Mouse (Mus musculus): ENCODE results near the gene Cbln1. TPM values are rescaled to one million over a fixed set of nuclear protein-coding genes. Genes with fewer than 3 reads are reported as not detected.

The Cbln1 gene
- under 1 TPM in 1 of 2 experiments, not detected in 1; 0.70 TPM for total RNA-seq (2021)
- long read RNA-seq, experiment 1 = 0 reads
- long read RNA-seq, experiment 2, partial matches to known transcripts = 0 of 1 reads
- long read RNA-seq, experiment 2, other reads (novel, unspliced or antisense) = 0 of 1 reads

GRCm38 (mm10) chr8:87472271-87473236, at the start of gene Cbln1:
Gene Cbln1 (minus strand): TSS chr8:87472609.
- peak; percentile 76 to 81 for DNase-seq (ENCODE audit: low spot score in 2 of 2)

GRCm38 (mm10) chr8:87517132-87517531, 44.7 kb upstream of the Cbln1 start:
- no peak for DNase-seq (ENCODE audit: low spot score in 2 of 2)

GRCm38 (mm10) chr8:87513796-87514195, 41.4 kb upstream of the Cbln1 start:
- no peak for DNase-seq (ENCODE audit: low spot score in 2 of 2)

- no peak for DNase-seq (ENCODE audit: low spot score in 2 of 2)
Measured at GRCm38 (mm10) chr8:87513350-87513749, 40.9 kb upstream of the Cbln1 start.

GRCm38 (mm10) chr8:87512636-87513035, 40.2 kb upstream of the Cbln1 start:
- DNase-seq (ENCODE audit: low spot score in 2 of 2) = no peak

- DNase-seq (ENCODE audit: low spot score in 2 of 2) = no peak
Measured at GRCm38 (mm10) chr8:87507046-87507445, 34.6 kb upstream of the Cbln1 start.

GRCm38 (mm10) chr8:87504441-87504840, 32.0 kb upstream of the Cbln1 start:
- no peak for DNase-seq (ENCODE audit: low spot score in 2 of 2)

GRCm38 (mm10) chr8:87502684-87503083, 30.3 kb upstream of the Cbln1 start:
- DNase-seq (ENCODE audit: low spot score in 2 of 2) = no peak

GRCm38 (mm10) chr8:87497641-87498040, 25.2 kb upstream of the Cbln1 start:
- DNase-seq (ENCODE audit: low spot score in 2 of 2) = no peak

- no peak for DNase-seq (ENCODE audit: low spot score in 2 of 2)
Measured at GRCm38 (mm10) chr8:87496511-87496910, 24.1 kb upstream of the Cbln1 start.

GRCm38 (mm10) chr8:87494862-87495261, 22.5 kb upstream of the Cbln1 start:
- no peak for DNase-seq (ENCODE audit: low spot score in 2 of 2)

GRCm38 (mm10) chr8:87489841-87490415, 17.5 kb upstream of the Cbln1 start:
- no peak for DNase-seq (ENCODE audit: low spot score in 2 of 2)

- no peak for DNase-seq (ENCODE audit: low spot score in 2 of 2)
Measured at GRCm38 (mm10) chr8:87481396-87481795, 9.0 kb upstream of the Cbln1 start.

- no peak for DNase-seq (ENCODE audit: low spot score in 2 of 2)
Measured at GRCm38 (mm10) chr8:87478221-87478620, 5.8 kb upstream of the Cbln1 start.

- DNase-seq (ENCODE audit: low spot score in 2 of 2) = no peak
Measured at GRCm38 (mm10) chr8:87477102-87477645, 4.8 kb upstream of the Cbln1 start.

- DNase-seq (ENCODE audit: low spot score in 2 of 2) = no peak
Measured at GRCm38 (mm10) chr8:87475551-87475950, 3.1 kb upstream of the Cbln1 start.

- DNase-seq (ENCODE audit: low spot score in 2 of 2) = no peak
Measured at GRCm38 (mm10) chr8:87474379-87474778, 2.0 kb upstream of the Cbln1 start.

GRCm38 (mm10) chr8:87473940-87474339, 1.5 kb upstream of the Cbln1 start:
- no peak for DNase-seq (ENCODE audit: low spot score in 2 of 2)

GRCm38 (mm10) chr8:87473314-87473713, 905 bp upstream of the Cbln1 start:
- DNase-seq (ENCODE audit: low spot score in 2 of 2) = peak in 1 of 2 experiments; percentile 26

GRCm38 (mm10) chr8:87471603-87472270, 672 bp downstream of the Cbln1 start:
- DNase-seq (ENCODE audit: low spot score in 2 of 2) = no peak

Data from adrenal gland, adult 18-20 months (tissue).